Mouse (Mus musculus): ENCODE measurements around the gene Fas. TPM values are rescaled to one million over a fixed set of nuclear protein-coding genes. Genes with fewer than 3 reads are reported as not detected.

The Fas gene
- polyA plus RNA-seq, 1 experiment, result 2.8 TPM

- TF ChIP-seq MAX (IDR thresholded peaks at IDR 0.05; ENCODE audit: low read depth), result no peak
- no peak for TF ChIP-seq TCF12 (IDR thresholded peaks at IDR 0.05; ENCODE audit: insufficient read depth, poor library complexity, severe bottlenecking)
- TF ChIP-seq SRF (IDR thresholded peaks at IDR 0.05; ENCODE audit: control insufficient read depth, insufficient read length, low read depth), result peak; percentile 97
- peak; percentile 83 for TF ChIP-seq USF1 (IDR thresholded peaks at IDR 0.05; ENCODE audit: low read depth)
- peak; percentile 52 for TF ChIP-seq POLR2AphosphoS2 (IDR thresholded peaks at IDR 0.05; ENCODE audit: insufficient read length, low read depth)
- Histone ChIP-seq H3K27me3 (ENCODE audit: control insufficient read depth, insufficient read depth, insufficient read length) (no peaks in the 10 kb centered on the region), H3K36me3 (ENCODE audit: control insufficient read depth, insufficient read depth) (peaks cover 29% of the 10 kb centered on the region), H3K4me3 (peak overlapping the region; percentile 82), H3ac (ENCODE audit: control insufficient read depth, insufficient read length) (peak overlapping the region; percentile 36), H3K4me2 (ENCODE audit: low read depth) (peak overlapping the region; percentile 92), H3K79me2 (ENCODE audit: control insufficient read depth, insufficient read depth) (peaks cover 29% of the 10 kb centered on the region)
Measured at GRCm38 (mm10) chr19:34254101-34254879, 36.2 kb upstream of the Fas start.

- Histone ChIP-seq H3K4me2 (ENCODE audit: low read depth) (peak within 1 kb of the TSS; percentile 92), H3ac (ENCODE audit: control insufficient read depth, insufficient read length) (peak within 1 kb of the TSS; percentile 36), H3K36me3 (ENCODE audit: control insufficient read depth, insufficient read depth) (peaks cover 21% of the 10 kb centered on the region), H3K4me3 (peak within 1 kb of the TSS; percentile 82), H3K79me2 (ENCODE audit: control insufficient read depth, insufficient read depth) (peaks cover 29% of the 10 kb centered on the region), H3K27me3 (ENCODE audit: control insufficient read depth, insufficient read depth, insufficient read length) (no peaks in the 10 kb centered on the region)
- TF ChIP-seq USF1 (IDR thresholded peaks at IDR 0.05; ENCODE audit: low read depth), result no peak
- TF ChIP-seq REST (IDR thresholded peaks at IDR 0.05; ENCODE audit: insufficient read depth, insufficient read length), result no peak
- peak; percentile 93 for TF ChIP-seq POLR2AphosphoS2 (IDR thresholded peaks at IDR 0.05; ENCODE audit: insufficient read length, low read depth)
- TF ChIP-seq POLR2A (IDR thresholded peaks at IDR 0.05; ENCODE audit: insufficient read length, low read depth), result peak; percentile 79
- no peak for TF ChIP-seq MAX (IDR thresholded peaks at IDR 0.05; ENCODE audit: low read depth)
- TF ChIP-seq SRF (IDR thresholded peaks at IDR 0.05; ENCODE audit: control insufficient read depth, insufficient read length, low read depth), result peak; percentile 98
- TF ChIP-seq CEBPB (IDR thresholded peaks at IDR 0.05; ENCODE audit: insufficient read depth, poor library complexity, severe bottlenecking), result no peak
- TF ChIP-seq MYOD1 (IDR thresholded peaks at IDR 0.05; ENCODE audit: control insufficient read depth in 1 of 3, insufficient read length in 2 of 3, low read depth in 2 of 3), result peak; percentile 87 to 92 (median 89)
- no peak for TF ChIP-seq E2F4 (IDR thresholded peaks at IDR 0.05; ENCODE audit: insufficient read depth)
- TF ChIP-seq TCF12 (IDR thresholded peaks at IDR 0.05; ENCODE audit: insufficient read depth, poor library complexity, severe bottlenecking), result peak; percentile 95
- TF ChIP-seq TCF3 (IDR thresholded peaks at IDR 0.05; ENCODE audit: insufficient read length, low read depth), result peak; percentile 78
- TF ChIP-seq MYOG (IDR thresholded peaks at IDR 0.05; ENCODE audit: control insufficient read depth in 1 of 3, insufficient read depth in 1 of 3, insufficient read length in 2 of 3, low read depth in 2 of 3), result peak; percentile 78 to 98 (median 98)
Measured at GRCm38 (mm10) chr19:34254880-34255681, 35.4 kb upstream of the Fas start, which contains the start of gene Acta2. Gene Acta2 (minus strand): TSS chr19:34255590.

- Histone ChIP-seq H3K27me3 (ENCODE audit: control insufficient read depth, insufficient read depth, insufficient read length) (no peaks in the 10 kb centered on the region), H3ac (ENCODE audit: control insufficient read depth, insufficient read length) (no peak overlapping the region), H3K4me2 (ENCODE audit: low read depth) (peak overlapping the region; percentile 92), H3K79me2 (ENCODE audit: control insufficient read depth, insufficient read depth) (peaks cover 29% of the 10 kb centered on the region), H3K4me3 (peak overlapping the region; percentile 82), H3K36me3 (ENCODE audit: control insufficient read depth, insufficient read depth) (peaks cover 11% of the 10 kb centered on the region)
- TF ChIP-seq TCF12 (IDR thresholded peaks at IDR 0.05; ENCODE audit: insufficient read depth, poor library complexity, severe bottlenecking) (peak; percentile 44), MYOD1 (IDR thresholded peaks at IDR 0.05; ENCODE audit: control insufficient read depth in 1 of 3, insufficient read length in 2 of 3, low read depth in 2 of 3) (peak in 2 of 3 experiments; percentile 85 to 87), TCF3 (IDR thresholded peaks at IDR 0.05; ENCODE audit: insufficient read length, low read depth) (peak; percentile 39), POLR2A (IDR thresholded peaks at IDR 0.05; ENCODE audit: insufficient read length, low read depth) (no peak), CEBPB (IDR thresholded peaks at IDR 0.05; ENCODE audit: insufficient read depth, poor library complexity, severe bottlenecking) (no peak), MYOG (IDR thresholded peaks at IDR 0.05; ENCODE audit: control insufficient read depth in 1 of 3, insufficient read depth in 1 of 3, insufficient read length in 2 of 3, low read depth in 2 of 3) (peak; percentile 63 to 89 (median 68))
Measured at GRCm38 (mm10) chr19:34256149-34256548, 34.3 kb upstream of the Fas start.

- Histone ChIP-seq H3K27me3 (ENCODE audit: control insufficient read depth, insufficient read depth, insufficient read length) (no peaks in the 10 kb centered on the region), H3K79me2 (ENCODE audit: control insufficient read depth, insufficient read depth) (peaks cover 29% of the 10 kb centered on the region), H3K36me3 (ENCODE audit: control insufficient read depth, insufficient read depth) (peaks cover 3% of the 10 kb centered on the region), H3K4me3 (no peak overlapping the region), H3K4me2 (ENCODE audit: low read depth) (no peak overlapping the region), H3ac (ENCODE audit: control insufficient read depth, insufficient read length) (no peak overlapping the region)
- TF ChIP-seq SRF (IDR thresholded peaks at IDR 0.05; ENCODE audit: control insufficient read depth, insufficient read length, low read depth) (no peak), POLR2AphosphoS2 (IDR thresholded peaks at IDR 0.05; ENCODE audit: insufficient read length, low read depth) (no peak), MYOD1 (IDR thresholded peaks at IDR 0.05; ENCODE audit: control insufficient read depth in 1 of 3, insufficient read length in 2 of 3, low read depth in 2 of 3) (no peak), E2F4 (IDR thresholded peaks at IDR 0.05; ENCODE audit: insufficient read depth) (no peak), MAX (IDR thresholded peaks at IDR 0.05; ENCODE audit: low read depth) (no peak), CEBPB (IDR thresholded peaks at IDR 0.05; ENCODE audit: insufficient read depth, poor library complexity, severe bottlenecking) (no peak), TCF12 (IDR thresholded peaks at IDR 0.05; ENCODE audit: insufficient read depth, poor library complexity, severe bottlenecking) (no peak), REST (IDR thresholded peaks at IDR 0.05; ENCODE audit: insufficient read depth, insufficient read length) (no peak), USF1 (IDR thresholded peaks at IDR 0.05; ENCODE audit: low read depth) (no peak)
Measured at GRCm38 (mm10) chr19:34256936-34257335, 33.5 kb upstream of the Fas start.
